Mouse (Mus musculus) embryonic facial prominence, embryonic 11.5 days (tissue): ENCODE data around the gene Asb4. TPM values are rescaled to one million over a fixed set of nuclear protein-coding genes. Genes with fewer than 3 reads are reported as not detected.

Source experiments
- ATAC-seq: fragments of 200-750 bp; cut with Nextera tagmentation; replicated peaks from 2 replicates; pipeline ENCODE4 v1.8.0; 2017; ENCODE audit warnings: low read depth; ENCODE audit not compliant: insufficient number of reproducible peaks, low FRiP score, low TSS enrichment
- DNase-seq: peaks from one replicate; pipeline ENCODE4 v3.0.0-alpha.2; 2015; ENCODE audit warnings: low spot score
- H3K27ac ChIP-seq: fragments of 300-500 bp; sonication (generic); replicated peaks from 2 replicates; pipeline ENCODE4 v1.5.1; 2014; ENCODE audit warnings: mild to moderate bottlenecking, low read depth, low read length, control low read depth
- H3K27me3 ChIP-seq: fragments of 300-500 bp; sonication (generic); 2 replicates; pipeline ENCODE4 v1.6.1; 2014; ENCODE audit warnings: mild to moderate bottlenecking, low read length, moderate library complexity, mixed read lengths; ENCODE audit not compliant: control insufficient read depth, insufficient read depth
- H3K36me3 ChIP-seq: fragments of 300-500 bp; sonication (generic); replicated peaks from 2 replicates; pipeline ENCODE4 v1.6.1; 2014; ENCODE audit warnings: low read depth, mild to moderate bottlenecking, low read length, moderate library complexity, mixed read lengths; ENCODE audit not compliant: control insufficient read depth, insufficient read depth
- H3K4me1 ChIP-seq: fragments of 300-500 bp; sonication (generic); 2 replicates; pipeline ENCODE4 v1.6.1; 2014; ENCODE audit warnings: low read length, mixed read lengths; ENCODE audit not compliant: control insufficient read depth, insufficient read depth
- H3K4me2 ChIP-seq: fragments of 300-500 bp; sonication (generic); 2 replicates; pipeline ENCODE4 v1.6.1; 2014; ENCODE audit warnings: low read depth, mild to moderate bottlenecking, control low read depth, low read length, moderate library complexity
- H3K4me3 ChIP-seq: fragments of 300-500 bp; sonication (generic); 2 replicates; pipeline ENCODE4 v1.5.1; 2014; ENCODE audit warnings: low read depth, low read length, control low read depth
- H3K9ac ChIP-seq: fragments of 300-500 bp; sonication (generic); replicated peaks from 2 replicates; pipeline ENCODE4 v1.6.1; 2014; ENCODE audit warnings: mild to moderate bottlenecking, control low read depth, low read length
- H3K9me3 ChIP-seq: fragments of 300-500 bp; sonication (generic); replicated peaks from 2 replicates; pipeline ENCODE4 v1.6.1; 2016; ENCODE audit warnings: mild to moderate bottlenecking, low read length, inconsistent platforms, mixed read lengths; ENCODE audit not compliant: control insufficient read depth
- WGBS: fragments of 180-500 bp; shearing (Covaris S2); extraction: QIAGEN DNeasy Blood & Tissue Kit; methylation state at CpG from one replicate; pipeline ENCODE4 v1.1.7; 2014; 5-methylcytosine and 5-hydroxymethylcytosine counted together
- polyA plus RNA-seq: library from polyadenylated mRNA; unstranded; fragments of >200 nt; fragmentation: Nextera tagmentation; extraction: Ambion mirVana; gene quantifications from 2 replicates; pipeline ENCODE4 v1.2.1, GENCODE M21; 2014

Gene Asb4
- polyA plus RNA-seq, 1 experiment from 2014 or later: 98.5 TPM

GRCm38 (mm10) chr6:5382583-5383215 is 487 bp upstream of the Asb4 start:
- Histone ChIP-seq H3K36me3 (no peaks in the 10 kb centered on the region), H3K27me3 (no peaks in the 10 kb centered on the region), H3K4me2 (peak overlapping the region; percentile 44), H3K4me3 (peak overlapping the region; percentile 21; the same call in 1 of the 2 replicates), H3K9me3 (no peaks in the 10 kb centered on the region), H3K9ac (peak overlapping the region; percentile 44), H3K27ac (peak overlapping the region; percentile 47), H3K4me1 (peaks cover 11% of the 10 kb centered on the region)
- 1% methylated on average over 16 of the region's 16 CpGs for WGBS
- peak; percentile 92 for DNase-seq
- peak; percentile 60; the same call in 1 of the 2 replicates for ATAC-seq

GRCm38 (mm10) chr6:5384178-5384490 is 948 bp downstream of the Asb4 start:
- H3K27ac ChIP-seq: peak overlapping the region; percentile 47
- H3K27me3 ChIP-seq: no peaks in the 10 kb centered on the region
- H3K9me3 ChIP-seq: no peaks in the 10 kb centered on the region
- DNase-seq (peak; percentile 95), ATAC-seq (no peak)
- under 1% methylated on average over 11 of the region's 11 CpGs for WGBS
- peak overlapping the region; percentile 44 for H3K4me2 ChIP-seq
- H3K4me3 ChIP-seq: peak overlapping the region; percentile 11
- no peaks in the 10 kb centered on the region for H3K36me3 ChIP-seq
- peak overlapping the region; percentile 28; the same call in 1 of the 2 replicates for H3K9ac ChIP-seq
- peaks cover 11% of the 10 kb centered on the region for H3K4me1 ChIP-seq

DNA sequence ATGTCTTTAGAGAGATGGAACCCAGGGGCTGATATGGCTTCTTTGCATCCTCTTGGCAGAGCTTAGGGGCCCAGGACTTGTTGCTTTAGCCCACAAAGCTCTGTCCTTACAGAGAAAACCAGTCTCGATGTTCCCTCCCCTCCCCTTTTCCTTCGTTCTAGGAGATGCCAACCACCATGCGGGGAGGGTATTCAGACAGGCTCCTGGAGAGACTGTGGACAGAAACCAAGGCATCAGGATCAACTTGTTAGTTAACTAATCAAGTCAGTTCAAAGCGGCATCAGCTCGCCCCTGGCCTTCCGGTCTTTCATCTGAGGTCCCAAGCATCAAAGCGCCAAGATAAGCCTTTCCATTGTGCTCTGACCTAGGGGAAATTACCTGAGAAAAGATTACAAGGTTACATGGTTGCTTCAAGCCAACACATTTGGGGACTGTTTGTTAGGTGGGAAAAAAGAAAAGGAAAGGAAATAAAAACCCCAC is 2.0 kb downstream of the Asb4 start:
- H3K9ac ChIP-seq: no peak overlapping the region; the same call in 1 of the 2 replicates
- ATAC-seq (no peak), DNase-seq (no peak)
- H3K9me3 ChIP-seq: no peaks in the 10 kb centered on the region
- H3K27me3 ChIP-seq: no peaks in the 10 kb centered on the region
- peak overlapping the region; percentile 16; the same call in 1 of the 2 replicates for H3K4me2 ChIP-seq
- 29% methylated on average over 7 of the region's 7 CpGs for WGBS
- no peak overlapping the region for H3K4me3 ChIP-seq
- no peaks in the 10 kb centered on the region for H3K36me3 ChIP-seq
- no peak overlapping the region for H3K27ac ChIP-seq
- peaks cover 8% of the 10 kb centered on the region for H3K4me1 ChIP-seq

DNA sequence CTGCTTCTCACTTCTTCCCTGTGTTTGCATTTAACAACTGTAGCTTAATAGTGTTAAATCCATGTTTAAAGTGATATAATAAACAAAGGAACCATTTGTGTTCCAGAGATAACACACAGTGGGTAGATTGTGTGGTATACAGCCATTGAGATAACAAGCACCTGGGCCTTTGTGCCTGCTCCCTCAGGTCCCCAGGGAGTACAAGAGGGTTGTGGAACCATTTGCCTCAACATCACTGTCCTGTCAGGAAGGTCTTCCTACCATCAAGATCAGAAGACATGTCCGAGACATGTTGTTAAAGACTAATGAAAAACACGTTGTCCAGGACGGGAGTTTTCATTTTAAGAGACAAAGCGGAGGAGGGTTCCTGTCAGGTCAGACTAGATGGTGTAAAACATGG is 3.3 kb downstream of the Asb4 start:
- no peak overlapping the region for H3K9ac ChIP-seq
- WGBS: 66% methylated on average over 4 of the region's 4 CpGs
- no peak overlapping the region for H3K4me2 ChIP-seq
- ATAC-seq (no peak), DNase-seq (no peak)
- H3K4me1 ChIP-seq: peaks cover 3% of the 10 kb centered on the region
- no peak overlapping the region for H3K27ac ChIP-seq
- no peaks in the 10 kb centered on the region for H3K27me3 ChIP-seq
- H3K4me3 ChIP-seq: no peak overlapping the region
- H3K9me3 ChIP-seq: no peaks in the 10 kb centered on the region
- no peaks in the 10 kb centered on the region for H3K36me3 ChIP-seq

DNA sequence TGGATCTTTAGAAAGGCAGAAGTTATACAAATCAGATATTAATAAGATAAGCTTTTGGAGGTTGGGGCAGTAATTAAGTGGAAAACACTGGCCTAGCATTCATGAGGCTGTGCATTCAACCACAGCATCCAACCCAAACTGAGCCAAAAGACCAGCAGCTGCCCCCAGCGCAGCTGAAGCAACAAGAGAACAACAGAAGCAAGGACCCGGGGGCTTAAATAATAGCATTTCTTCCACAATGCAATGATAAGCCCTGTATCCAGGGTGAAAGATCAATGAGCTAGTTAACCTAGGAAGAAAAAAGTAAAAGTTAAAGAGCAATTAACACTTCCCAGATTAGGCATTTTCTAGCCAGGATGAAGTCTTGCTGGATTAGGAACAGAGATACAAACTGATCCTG is 4.2 kb downstream of the Asb4 start:
- H3K4me2 ChIP-seq: no peak overlapping the region
- 54% methylated on average over 2 of the region's 2 CpGs for WGBS
- H3K36me3 ChIP-seq: no peaks in the 10 kb centered on the region
- ATAC-seq: no peak
- no peaks in the 10 kb centered on the region for H3K27me3 ChIP-seq
- no peak for DNase-seq
- no peak overlapping the region for H3K4me3 ChIP-seq
- no peak overlapping the region for H3K9ac ChIP-seq
- no peaks in the 10 kb centered on the region for H3K9me3 ChIP-seq
- no peak overlapping the region for H3K27ac ChIP-seq
- H3K4me1 ChIP-seq: no peaks in the 10 kb centered on the region; the same call in 1 of the 2 replicates

DNA sequence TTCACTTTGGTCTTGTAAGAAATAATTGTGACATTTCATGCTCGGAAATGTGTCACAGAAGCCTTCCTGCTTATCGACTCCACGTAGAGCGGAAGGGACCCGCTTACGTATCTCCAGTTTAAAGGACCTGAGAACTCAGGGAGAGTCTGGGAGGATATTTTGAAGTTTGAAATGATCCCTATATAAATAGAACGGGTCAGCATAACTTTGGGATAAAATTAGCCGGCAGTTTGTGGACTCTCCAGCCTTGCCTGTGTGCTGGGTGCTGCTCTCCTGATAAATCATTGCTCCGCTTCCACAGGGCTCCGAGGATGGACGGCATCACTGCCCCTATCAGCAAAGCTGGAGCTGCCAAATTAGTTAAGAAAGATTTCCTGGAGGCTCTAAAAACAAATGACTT is 7.1 kb downstream of the Asb4 start:
- no peaks in the 10 kb centered on the region for H3K9me3 ChIP-seq
- DNase-seq (peak; percentile 63), ATAC-seq (no peak)
- 6% methylated on average over 11 of the region's 11 CpGs for WGBS
- H3K36me3 ChIP-seq: no peaks in the 10 kb centered on the region
- peak overlapping the region; percentile 48 for H3K9ac ChIP-seq
- no peak overlapping the region; the same call in 1 of the 2 replicates for H3K27ac ChIP-seq
- H3K27me3 ChIP-seq: no peaks in the 10 kb centered on the region
- H3K4me1 ChIP-seq: no peaks in the 10 kb centered on the region; the same call in 1 of the 2 replicates
- peak overlapping the region; percentile 49 for H3K4me2 ChIP-seq
- peak overlapping the region; percentile 35 for H3K4me3 ChIP-seq

DNA sequence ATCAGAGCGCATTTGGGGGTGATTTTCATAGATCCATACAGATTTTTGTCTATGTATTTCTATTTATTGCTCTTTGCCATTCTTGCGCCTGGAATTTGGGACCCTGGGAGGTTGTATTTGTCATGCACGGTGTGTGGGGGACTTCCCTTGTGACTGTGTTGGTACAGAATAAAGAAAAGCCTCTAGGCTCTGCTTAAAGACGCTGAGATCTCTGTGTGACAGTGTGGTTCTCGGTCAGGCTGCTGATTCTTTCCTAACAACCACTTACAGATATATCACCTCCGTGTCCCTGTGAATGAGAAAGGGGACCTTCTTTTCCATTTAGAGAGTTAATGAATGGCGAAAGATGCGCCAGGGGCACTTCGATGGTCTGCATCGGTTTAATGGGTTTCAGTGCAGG is 7.8 kb downstream of the Asb4 start:
- no peak overlapping the region for H3K27ac ChIP-seq
- H3K9ac ChIP-seq: peak overlapping the region; percentile 57
- no peaks in the 10 kb centered on the region; the same call in 1 of the 2 replicates for H3K4me1 ChIP-seq

GRCm38 (mm10) chr6:5394971-5395370 is 11.8 kb downstream of the Asb4 start:
- Histone ChIP-seq H3K4me1 (no peaks in the 10 kb centered on the region; the same call in 1 of the 2 replicates), H3K27ac (no peak overlapping the region), H3K9ac (no peak overlapping the region), H3K4me2 (no peak overlapping the region), H3K9me3 (no peaks in the 10 kb centered on the region), H3K4me3 (no peak overlapping the region), H3K36me3 (no peaks in the 10 kb centered on the region), H3K27me3 (no peaks in the 10 kb centered on the region)
- ATAC-seq: no peak
- peak; percentile 54 for DNase-seq
- 16% methylated on average over 4 of the region's 4 CpGs for WGBS

More for the DNA sequence above, 7.8 kb downstream of the Asb4 start:
- Histone ChIP-seq H3K36me3 (no peaks in the 10 kb centered on the region), H3K9me3 (no peaks in the 10 kb centered on the region), H3K27me3 (no peaks in the 10 kb centered on the region), H3K4me3 (peak overlapping the region; percentile 35), H3K4me2 (peak overlapping the region; percentile 13)
- 11% methylated on average over 10 of the region's 10 CpGs for WGBS
- DNase-seq (peak; percentile 24), ATAC-seq (no peak)
